Mouse (Mus musculus): ENCODE data around the gene Etl4. TPM values are rescaled to one million over a fixed set of nuclear protein-coding genes. Genes with fewer than 3 reads are reported as not detected.
A peak's percentile ranks its signal among the peaks of the same experiment; 100 is the strongest.

Etl4 gene
- polyA plus RNA-seq, 1 experiment = 45.6 TPM

GRCm38 (mm10) chr2:20290982-20291740 lies 381.6 kb downstream of the Etl4 start:
- Histone ChIP-seq H3K4me1 (ENCODE audit: control insufficient read depth, insufficient read depth, low read length) (no peaks in the 10 kb centered on the region), H3K4me3 (replicated peaks; ENCODE audit: extremely low read depth, low read depth, low read length) (no peak overlapping the region)
- WGBS = 60% methylated on average over 4 of the region's 4 CpGs
- TF ChIP-seq POLR2A (IDR thresholded peaks at IDR 0.05; ENCODE audit: borderline replicate concordance, extremely low read depth, low read depth, low read length) (no peak), CTCF (IDR thresholded peaks at IDR 0.05; ENCODE audit: insufficient read depth, low read length) (no peak)
- no peak for DNase-seq

- no peak for DNase-seq
- H3K4me1 ChIP-seq (ENCODE audit: control insufficient read depth, insufficient read depth, low read length) = no peaks in the 10 kb centered on the region
- TF ChIP-seq CTCF (IDR thresholded peaks at IDR 0.05; ENCODE audit: insufficient read depth, low read length) (no peak), POLR2A (IDR thresholded peaks at IDR 0.05; ENCODE audit: borderline replicate concordance, extremely low read depth, low read depth, low read length) (no peak)
- 47% methylated on average over 2 of the region's 2 CpGs for whole genome bisulfite sequencing
- H3K4me3 ChIP-seq (replicated peaks; ENCODE audit: extremely low read depth, low read depth, low read length) = no peak overlapping the region
Observed at GRCm38 (mm10) chr2:20291741-20292110, 382.1 kb downstream of the Etl4 start.

DNA sequence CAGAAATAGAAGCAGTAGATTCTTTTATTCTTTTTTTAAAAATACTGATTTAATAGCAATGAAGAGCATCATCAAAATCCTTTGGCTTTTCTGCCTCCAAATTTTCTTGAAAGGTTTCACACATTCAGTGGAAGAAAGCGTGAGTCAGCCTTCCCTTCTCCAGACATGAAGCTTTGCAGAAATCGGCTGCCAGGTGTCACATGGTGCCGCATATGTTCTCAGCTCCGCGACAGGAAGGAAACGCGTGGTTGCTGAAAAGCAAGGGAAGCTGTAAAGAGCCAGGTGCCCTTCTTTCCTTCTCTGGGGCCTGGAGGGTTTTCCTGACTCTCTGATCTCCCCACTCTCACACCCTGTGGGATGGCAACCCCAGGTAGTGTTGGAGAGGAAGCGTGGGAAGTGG lies 383.8 kb downstream of the Etl4 start:
- TF ChIP-seq POLR2A (IDR thresholded peaks at IDR 0.05; ENCODE audit: borderline replicate concordance, extremely low read depth, low read depth, low read length) (no peak), CTCF (IDR thresholded peaks at IDR 0.05; ENCODE audit: insufficient read depth, low read length) (no peak)
- Histone ChIP-seq H3K4me1 (ENCODE audit: control insufficient read depth, insufficient read depth, low read length) (no peaks in the 10 kb centered on the region), H3K4me3 (replicated peaks; ENCODE audit: extremely low read depth, low read depth, low read length) (no peak overlapping the region)
- DNase-seq = no peak
- WGBS = 71% methylated on average over 8 of the region's 8 CpGs

DNA sequence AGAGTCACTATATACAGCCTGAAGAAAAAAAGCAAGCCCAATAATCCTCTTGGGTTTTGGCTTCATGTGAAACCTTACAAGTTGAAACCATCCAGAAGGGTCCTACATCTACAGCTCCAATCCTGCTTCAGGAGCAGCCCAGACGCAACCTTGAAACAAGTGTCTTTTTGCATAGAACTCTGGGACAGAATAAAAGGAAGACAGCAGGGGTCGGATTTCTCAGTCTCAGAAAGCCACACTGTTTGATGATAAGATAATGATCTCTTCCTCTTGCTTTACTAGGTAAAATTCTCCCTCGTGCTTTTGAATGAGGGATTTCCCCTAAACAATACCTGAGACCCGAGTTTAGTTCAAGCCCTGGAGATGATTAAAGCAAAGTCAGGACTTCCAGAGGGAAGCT lies 385.0 kb downstream of the Etl4 start:
- DNase-seq = no peak
- Histone ChIP-seq H3K4me1 (ENCODE audit: control insufficient read depth, insufficient read depth, low read length) (no peaks in the 10 kb centered on the region), H3K4me3 (replicated peaks; ENCODE audit: extremely low read depth, low read depth, low read length) (no peak overlapping the region)
- TF ChIP-seq CTCF (IDR thresholded peaks at IDR 0.05; ENCODE audit: insufficient read depth, low read length) (no peak), POLR2A (IDR thresholded peaks at IDR 0.05; ENCODE audit: borderline replicate concordance, extremely low read depth, low read depth, low read length) (no peak)
- 30% methylated on average over 4 of the region's 4 CpGs for WGBS

- TF ChIP-seq POLR2A (IDR thresholded peaks at IDR 0.05; ENCODE audit: borderline replicate concordance, extremely low read depth, low read depth, low read length) (no peak), CTCF (IDR thresholded peaks at IDR 0.05; ENCODE audit: insufficient read depth, low read length) (no peak)
- no peak for DNase-seq
- 94% methylated on average over 3 of the region's 3 CpGs for WGBS
- no peak overlapping the region for H3K4me3 ChIP-seq (replicated peaks; ENCODE audit: extremely low read depth, low read depth, low read length)
- H3K4me1 ChIP-seq (ENCODE audit: control insufficient read depth, insufficient read depth, low read length) = no peaks in the 10 kb centered on the region
Observed at GRCm38 (mm10) chr2:20302517-20302916, 392.9 kb downstream of the Etl4 start.

DNA sequence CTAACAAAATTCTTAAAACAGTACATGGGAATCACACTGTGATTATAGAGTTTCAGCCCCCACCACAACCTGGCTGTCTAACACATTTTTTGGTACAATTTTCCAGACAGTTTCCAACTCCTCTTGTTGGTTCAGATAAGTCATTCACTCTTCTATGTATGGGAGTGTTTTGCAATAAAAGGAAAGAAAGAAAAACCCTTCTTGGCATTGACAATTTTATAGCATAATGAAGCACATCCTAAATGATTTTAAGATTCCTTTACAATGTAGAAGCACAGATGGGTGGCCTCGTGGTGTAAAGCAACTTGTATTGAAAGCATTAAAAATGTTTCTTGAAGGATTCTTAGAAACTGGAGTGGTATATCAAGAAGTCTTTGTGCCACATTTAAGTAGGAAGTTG lies 415.4 kb downstream of the Etl4 start:
- H3K4me1 ChIP-seq (ENCODE audit: control insufficient read depth, insufficient read depth, low read length) = no peaks in the 10 kb centered on the region
- no peak for DNase-seq
- TF ChIP-seq CTCF (IDR thresholded peaks at IDR 0.05; ENCODE audit: insufficient read depth, low read length) = no peak
- TF ChIP-seq POLR2A (IDR thresholded peaks at IDR 0.05; ENCODE audit: borderline replicate concordance, extremely low read depth, low read depth, low read length) = no peak
- H3K4me3 ChIP-seq (replicated peaks; ENCODE audit: extremely low read depth, low read depth, low read length) = no peak overlapping the region
- 40% methylated on average over 1 of the region's 1 CpGs for WGBS

DNA sequence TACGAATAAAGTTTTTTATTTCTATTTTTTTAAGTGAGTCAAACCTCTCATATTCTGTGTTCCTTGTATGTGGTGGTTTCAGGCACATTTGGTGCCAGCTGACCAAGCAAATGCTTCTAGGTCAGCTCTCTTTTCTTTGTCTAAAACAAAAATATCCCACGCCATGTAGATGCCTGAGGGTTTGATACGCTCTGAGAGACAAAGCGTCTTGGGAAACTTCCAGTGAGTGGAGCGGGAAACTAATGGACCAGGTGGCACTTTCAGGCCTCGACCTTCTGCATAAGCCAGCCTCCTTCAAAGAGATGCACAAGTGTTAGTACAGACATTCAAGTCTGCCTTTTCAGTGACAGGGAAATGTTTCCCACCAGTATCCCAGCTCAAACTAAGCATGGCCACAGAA lies 426.6 kb downstream of the Etl4 start:
- Histone ChIP-seq H3K4me3 (replicated peaks; ENCODE audit: extremely low read depth, low read depth, low read length) (no peak overlapping the region), H3K4me1 (ENCODE audit: control insufficient read depth, insufficient read depth, low read length) (no peaks in the 10 kb centered on the region; the same call in 1 of the 2 replicates)
- WGBS = 85% methylated on average over 6 of the region's 6 CpGs
- no peak for TF ChIP-seq POLR2A (IDR thresholded peaks at IDR 0.05; ENCODE audit: borderline replicate concordance, extremely low read depth, low read depth, low read length)
- no peak for TF ChIP-seq CTCF (IDR thresholded peaks at IDR 0.05; ENCODE audit: insufficient read depth, low read length)
- no peak for DNase-seq

GRCm38 (mm10) chr2:20339016-20339734 lies 429.6 kb downstream of the Etl4 start:
- TF ChIP-seq POLR2A (IDR thresholded peaks at IDR 0.05; ENCODE audit: borderline replicate concordance, extremely low read depth, low read depth, low read length) (no peak), CTCF (IDR thresholded peaks at IDR 0.05; ENCODE audit: insufficient read depth, low read length) (no peak)
- H3K4me1 ChIP-seq (ENCODE audit: control insufficient read depth, insufficient read depth, low read length) = no peaks in the 10 kb centered on the region; the same call in 1 of the 2 replicates
- 27% methylated on average over 7 of the region's 7 CpGs for WGBS
- no peak overlapping the region for H3K4me3 ChIP-seq (replicated peaks; ENCODE audit: extremely low read depth, low read depth, low read length)
- no peak for DNase-seq

- TF ChIP-seq CTCF (IDR thresholded peaks at IDR 0.05; ENCODE audit: insufficient read depth, low read length) (no peak), POLR2A (IDR thresholded peaks at IDR 0.05; ENCODE audit: borderline replicate concordance, extremely low read depth, low read depth, low read length) (no peak)
- Histone ChIP-seq H3K4me3 (replicated peaks; ENCODE audit: extremely low read depth, low read depth, low read length) (peak overlapping the region; percentile 59), H3K4me1 (ENCODE audit: control insufficient read depth, insufficient read depth, low read length) (no peaks in the 10 kb centered on the region; the same call in 1 of the 2 replicates)
- peak; percentile 16 for DNase-seq
- 14% methylated on average over 12 of the region's 12 CpGs for WGBS
Observed at GRCm38 (mm10) chr2:20339919-20340318, 430.3 kb downstream of the Etl4 start.

- 56% methylated on average over 3 of the region's 3 CpGs for WGBS
- TF ChIP-seq CTCF (IDR thresholded peaks at IDR 0.05; ENCODE audit: insufficient read depth, low read length) = no peak
- no peak for TF ChIP-seq POLR2A (IDR thresholded peaks at IDR 0.05; ENCODE audit: borderline replicate concordance, extremely low read depth, low read depth, low read length)
- Histone ChIP-seq H3K4me1 (ENCODE audit: control insufficient read depth, insufficient read depth, low read length) (no peaks in the 10 kb centered on the region), H3K4me3 (replicated peaks; ENCODE audit: extremely low read depth, low read depth, low read length) (no peak overlapping the region)
- no peak for DNase-seq
Observed at GRCm38 (mm10) chr2:20346873-20347272, 437.3 kb downstream of the Etl4 start.

Measured in lung, adult 2 months (tissue).